Mouse (Mus musculus) megakaryocyte, embryonic 14.5 days (primary cell): Measurements from ENCODE around the gene Timm44. TPM values are rescaled to one million over a fixed set of nuclear protein-coding genes. Genes with fewer than 3 reads are reported as not detected.

Source experiments
- H3K27me3 ChIP-seq: replicated peaks from 2 replicates; pipeline ENCODE3; 2012; ENCODE audit warnings: inconsistent platforms
- H3K36me3 ChIP-seq: replicated peaks from 2 replicates; pipeline ENCODE3; 2012; ENCODE audit warnings: low read length, inconsistent platforms, mixed read lengths
- H3K4me1 ChIP-seq: 2 replicates; pipeline ENCODE4 v1.6.1; 2012; ENCODE audit warnings: inconsistent platforms
- H3K4me3 ChIP-seq: replicated peaks from 2 replicates; pipeline ENCODE3; 2012; ENCODE audit warnings: moderate library complexity, mild to moderate bottlenecking, inconsistent platforms
- H3K9me3 ChIP-seq: 2 replicates; pipeline ENCODE4 v1.6.1; 2012; ENCODE audit warnings: inconsistent platforms
- FLI1 ChIP-seq: IDR thresholded peaks from 2 replicates; pipeline ENCODE4 v1.6.1; 2012; ENCODE audit warnings: low read length, inconsistent platforms, mixed read lengths
- GATA1 ChIP-seq: IDR thresholded peaks from 3 replicates; pipeline ENCODE4 v1.6.1; 2012; ENCODE audit warnings: mixed read lengths, low read length, inconsistent platforms, borderline replicate concordance
- polyA plus RNA-seq: library from polyadenylated mRNA; stranded (reverse); fragments of >175 nt; gene quantifications from 2 replicates; pipeline ENCODE4 v1.2.3, GENCODE M21; 2012; ENCODE audit warnings: low replicate concordance; ENCODE audit not compliant: insufficient read depth

The Timm44 gene
- polyA plus RNA-seq, 1 experiment, result 43.5 TPM

DNA sequence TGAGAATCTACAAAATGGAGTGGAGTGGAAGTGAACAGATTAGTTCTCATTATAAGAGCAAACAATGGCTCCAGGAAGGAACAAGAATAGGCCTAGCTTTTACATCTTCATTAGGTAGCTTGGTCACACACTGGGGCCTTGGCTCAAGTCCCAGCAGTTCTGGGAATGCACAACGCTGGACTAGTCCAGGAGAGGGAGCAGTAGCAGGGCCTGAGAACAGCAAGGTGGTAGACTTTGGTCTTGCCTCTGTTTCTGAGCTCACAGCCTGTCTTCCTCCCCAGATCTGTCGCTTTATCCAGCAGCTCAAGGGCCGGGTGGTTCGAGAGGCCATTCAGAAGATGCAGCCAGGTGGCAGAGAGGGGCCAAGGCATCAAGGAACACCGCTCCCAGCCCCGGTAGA, 21.7 kb downstream of the Timm44 start:
- no peak for TF ChIP-seq FLI1
- no peak for TF ChIP-seq GATA1
- Histone ChIP-seq H3K9me3 (no peaks in the 10 kb centered on the region), H3K27me3 (no peaks in the 10 kb centered on the region), H3K4me3 (peak overlapping the region; percentile 96), H3K36me3 (peaks cover 48% of the 10 kb centered on the region), H3K4me1 (peaks cover 49% of the 10 kb centered on the region)

DNA sequence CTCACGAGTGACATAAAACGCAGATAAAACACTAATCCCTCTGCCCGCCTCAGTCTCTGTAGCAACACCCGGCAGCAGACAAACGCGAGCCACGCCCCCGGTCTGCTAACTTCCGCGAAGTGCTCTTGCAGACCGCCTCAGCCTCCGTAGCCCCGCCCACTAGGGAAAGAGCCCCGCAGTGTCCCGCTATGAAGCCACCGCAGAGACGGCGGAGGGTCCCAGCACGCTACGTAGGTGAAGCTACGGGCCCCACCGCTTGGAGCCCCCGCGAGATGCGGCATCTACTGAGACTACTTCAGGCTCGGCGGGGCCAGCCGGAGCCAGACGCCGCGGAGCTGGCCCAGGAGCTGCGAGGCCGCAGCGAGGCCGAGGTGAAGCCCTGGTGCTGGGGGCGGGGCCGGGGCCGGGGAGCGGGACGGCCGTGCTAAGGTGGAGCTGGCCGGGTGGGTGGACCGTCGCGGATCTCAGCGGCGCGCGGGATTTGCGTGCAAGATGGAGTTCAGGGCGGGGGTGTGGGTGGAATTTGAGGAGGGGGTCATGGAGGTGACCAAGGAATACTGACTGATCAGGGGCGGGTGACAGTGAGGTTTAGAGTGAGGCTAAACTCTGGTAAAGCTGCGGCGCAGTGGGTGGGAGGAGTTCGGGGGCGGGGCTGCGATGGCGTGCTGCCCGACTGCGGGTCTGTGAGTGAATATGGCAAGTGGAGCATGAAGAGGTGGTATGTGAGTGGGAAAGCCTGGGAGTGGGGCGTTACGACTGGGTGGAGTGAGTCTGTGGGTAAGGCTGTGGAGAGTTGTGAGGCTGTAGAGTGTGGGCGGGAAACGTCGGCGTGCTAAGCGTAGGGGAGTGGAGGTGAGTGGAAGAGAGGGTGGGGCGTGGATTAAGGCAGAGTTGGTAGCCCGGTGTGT, 22.5 kb downstream of the Timm44 start, which contains the start of gene Snapc2:
Gene Snapc2, plus strand, starts transcription at position 147 of the 908 bp plus-strand sequence.
- TF ChIP-seq FLI1, result no peak
- TF ChIP-seq GATA1, result no peak
- H3K9me3 ChIP-seq, result no peaks in the 10 kb centered on the region
- H3K27me3 ChIP-seq, result no peaks in the 10 kb centered on the region
- H3K4me1 ChIP-seq, result peaks cover 41% of the 10 kb centered on the region
- peaks cover 56% of the 10 kb centered on the region for H3K36me3 ChIP-seq
- peak within 1 kb of the TSS; percentile 96 for H3K4me3 ChIP-seq

DNA sequence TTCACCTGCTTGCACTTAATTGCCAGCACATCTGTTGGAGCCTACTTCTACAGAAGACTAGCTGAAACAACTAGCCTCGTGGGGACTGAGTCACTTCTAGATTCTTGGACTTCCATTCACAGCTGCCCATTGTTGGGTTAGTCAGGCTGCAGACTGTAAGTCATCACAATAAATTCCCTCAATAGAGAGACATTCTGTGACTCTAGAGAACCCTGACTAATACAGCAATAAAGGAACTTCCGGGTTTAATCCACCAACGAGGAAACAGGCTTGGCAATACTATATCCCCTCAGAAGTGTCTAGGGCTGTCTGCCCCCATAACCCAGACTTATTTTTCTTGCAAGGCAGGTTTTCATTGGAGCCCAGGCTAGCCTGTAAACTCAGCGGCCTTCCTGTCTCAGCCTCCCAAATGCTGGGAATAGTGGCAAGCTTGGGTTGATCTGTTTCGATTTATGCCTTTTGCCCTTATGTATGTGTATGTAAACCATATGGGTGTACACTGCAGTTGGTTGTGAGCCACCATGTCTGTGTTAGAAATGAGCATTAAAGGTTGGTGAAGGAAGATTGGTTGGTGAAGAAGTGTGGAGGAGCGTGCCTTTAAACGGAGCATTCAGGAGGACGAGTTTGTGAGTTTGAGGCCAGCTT, 23.5 kb downstream of the Timm44 start:
- Histone ChIP-seq H3K4me1 (peaks cover 35% of the 10 kb centered on the region), H3K4me3 (peak overlapping the region; percentile 96), H3K27me3 (no peaks in the 10 kb centered on the region), H3K9me3 (no peaks in the 10 kb centered on the region), H3K36me3 (peaks cover 63% of the 10 kb centered on the region)
- no peak for TF ChIP-seq FLI1
- no peak for TF ChIP-seq GATA1

DNA sequence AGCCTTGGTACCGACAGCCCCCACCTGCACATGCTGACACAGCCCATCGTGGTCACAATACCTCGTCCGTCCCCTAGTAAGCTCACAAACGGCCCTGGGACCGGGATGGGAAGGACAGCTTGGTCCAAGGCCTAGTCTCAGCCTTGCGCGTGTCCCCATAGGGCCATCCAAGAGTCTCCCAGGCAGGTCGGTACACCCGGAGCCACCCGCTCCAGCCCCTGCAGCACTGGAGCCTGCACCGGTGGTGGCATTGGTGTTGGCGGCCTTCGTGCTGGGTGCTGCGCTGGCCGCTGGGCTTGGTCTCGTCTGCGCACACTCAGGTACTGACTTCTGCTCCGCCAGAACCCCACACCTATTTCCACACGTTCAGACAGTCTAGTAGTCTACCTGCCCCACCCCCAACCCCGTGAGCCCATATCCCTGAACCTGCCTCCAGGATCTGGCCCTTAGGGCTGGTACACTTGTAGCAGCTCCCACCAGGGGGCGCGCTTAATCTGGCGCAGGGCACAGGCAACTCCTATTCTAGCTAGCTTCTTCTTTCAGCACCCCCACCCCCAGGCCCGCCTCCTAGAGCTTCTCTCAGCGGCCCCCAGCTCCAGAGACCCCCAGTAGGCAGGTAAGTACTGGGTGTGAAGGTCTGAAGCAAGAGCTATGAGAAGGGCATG, 25.3 kb downstream of the Timm44 start:
- Histone ChIP-seq H3K27me3 (no peaks in the 10 kb centered on the region), H3K9me3 (no peaks in the 10 kb centered on the region), H3K4me3 (no peak overlapping the region), H3K36me3 (peaks cover 65% of the 10 kb centered on the region), H3K4me1 (peaks cover 38% of the 10 kb centered on the region)
- no peak for TF ChIP-seq GATA1
- TF ChIP-seq FLI1, result no peak

DNA sequence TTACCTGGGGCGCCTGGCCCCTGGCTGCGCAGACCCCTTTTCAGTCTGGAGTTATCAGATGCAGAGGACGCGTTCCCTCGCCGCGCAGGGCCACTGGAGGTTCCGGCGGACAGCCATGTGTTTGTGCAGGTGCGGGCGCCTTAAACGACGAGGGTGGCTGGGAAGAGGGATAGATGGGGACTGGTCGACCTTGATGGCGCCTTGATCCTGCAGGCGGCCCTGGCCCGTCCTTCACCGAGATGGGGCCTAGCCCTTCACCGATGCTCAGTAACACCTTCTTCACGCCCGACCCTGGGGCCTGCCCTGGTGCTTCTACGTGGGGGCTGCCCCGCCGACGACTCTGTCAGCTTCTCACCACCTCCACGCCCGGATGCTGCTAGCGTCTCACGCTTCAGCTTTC, 26.5 kb downstream of the Timm44 start:
- TF ChIP-seq FLI1 (no peak), GATA1 (no peak)
- H3K27me3 ChIP-seq, result no peaks in the 10 kb centered on the region
- H3K4me1 ChIP-seq, result peaks cover 36% of the 10 kb centered on the region
- no peaks in the 10 kb centered on the region for H3K9me3 ChIP-seq
- no peak overlapping the region for H3K4me3 ChIP-seq
- H3K36me3 ChIP-seq, result peaks cover 65% of the 10 kb centered on the region

DNA sequence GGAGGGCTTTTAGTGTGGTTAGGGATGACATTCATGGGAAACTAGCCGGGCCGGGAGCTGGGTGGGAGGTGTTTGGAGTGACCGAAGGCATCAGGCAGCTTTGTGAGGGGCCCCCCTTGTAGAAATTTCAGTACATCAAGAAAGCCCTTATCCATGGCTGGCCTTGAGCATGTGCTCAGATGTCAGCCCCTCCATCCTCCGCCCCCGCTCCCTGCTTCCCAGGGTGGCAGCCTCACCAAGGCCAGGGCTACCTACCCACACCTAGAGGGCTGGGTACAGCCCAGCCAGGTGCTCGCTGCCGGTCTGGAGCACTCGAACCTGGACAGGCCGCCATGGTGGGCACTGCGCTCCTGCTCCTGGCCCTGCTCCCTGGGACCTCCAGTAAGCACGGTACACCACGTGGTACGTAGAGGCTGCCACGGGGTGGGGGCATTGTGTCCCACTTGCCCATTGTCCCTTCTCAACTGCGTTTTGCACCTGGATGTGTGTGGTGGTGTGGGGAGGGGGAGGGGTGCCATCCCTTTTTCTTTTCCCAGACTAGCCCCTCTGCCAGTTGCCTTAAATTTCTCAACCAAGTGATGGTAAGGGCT, 27.7 kb downstream of the Timm44 start, which contains the start of gene Tgfbr3l:
Gene Tgfbr3l, plus strand, starts transcription at position 264 of the 590 bp plus-strand sequence.
- Histone ChIP-seq H3K27me3 (no peaks in the 10 kb centered on the region), H3K4me1 (peaks cover 27% of the 10 kb centered on the region), H3K9me3 (no peaks in the 10 kb centered on the region), H3K4me3 (no peak within 1 kb of the TSS), H3K36me3 (peaks cover 75% of the 10 kb centered on the region)
- TF ChIP-seq GATA1 (no peak), FLI1 (no peak)

DNA sequence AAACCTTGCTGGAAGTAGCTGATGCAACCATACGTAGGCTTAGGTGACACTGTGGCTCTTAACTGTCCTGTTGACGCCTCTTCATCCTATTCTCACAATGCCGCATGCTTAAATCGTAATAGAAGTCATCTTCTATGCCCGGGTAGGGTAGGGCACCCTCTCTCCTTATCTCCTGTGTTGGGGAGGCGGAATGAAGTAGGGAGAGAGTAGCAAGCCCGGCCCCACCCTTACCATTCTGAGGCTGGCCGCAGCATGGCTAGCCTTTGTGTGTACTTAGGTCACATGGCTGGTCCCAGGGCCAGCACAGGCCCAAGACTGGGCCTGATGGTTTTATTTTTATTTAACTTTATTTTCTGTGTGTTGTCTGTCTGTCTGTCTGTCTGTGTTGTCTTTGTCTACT, 28.5 kb downstream of the Timm44 start:
- Histone ChIP-seq H3K4me3 (no peak overlapping the region), H3K36me3 (peaks cover 83% of the 10 kb centered on the region), H3K4me1 (peaks cover 26% of the 10 kb centered on the region), H3K9me3 (no peaks in the 10 kb centered on the region), H3K27me3 (no peaks in the 10 kb centered on the region)
- TF ChIP-seq GATA1 (no peak), FLI1 (no peak)

DNA sequence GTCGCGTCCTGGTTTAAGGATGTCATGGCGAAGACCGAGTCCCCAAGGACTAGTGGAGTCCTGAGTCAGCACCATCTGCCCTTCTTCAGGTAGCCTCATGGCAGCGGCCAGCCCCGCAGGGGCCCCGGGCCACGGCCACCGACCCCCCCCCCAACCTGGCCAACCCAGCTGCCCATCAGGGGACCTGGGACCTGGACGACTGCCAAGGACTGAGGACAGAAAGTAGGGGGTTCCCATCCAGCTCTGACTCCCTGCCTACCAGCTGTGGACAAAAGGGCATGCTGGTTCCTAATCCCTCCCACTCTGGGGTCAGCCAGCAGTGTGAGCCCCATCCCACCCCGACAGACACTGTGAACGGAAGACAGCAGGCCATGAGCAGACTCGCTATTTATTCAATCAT, 30.0 kb downstream of the Timm44 start:
- H3K4me1 ChIP-seq, result peaks cover 30% of the 10 kb centered on the region
- no peaks in the 10 kb centered on the region for H3K27me3 ChIP-seq
- H3K9me3 ChIP-seq, result no peaks in the 10 kb centered on the region
- H3K4me3 ChIP-seq, result no peak overlapping the region
- no peak for TF ChIP-seq FLI1
- TF ChIP-seq GATA1, result no peak
- peaks cover 98% of the 10 kb centered on the region for H3K36me3 ChIP-seq

DNA sequence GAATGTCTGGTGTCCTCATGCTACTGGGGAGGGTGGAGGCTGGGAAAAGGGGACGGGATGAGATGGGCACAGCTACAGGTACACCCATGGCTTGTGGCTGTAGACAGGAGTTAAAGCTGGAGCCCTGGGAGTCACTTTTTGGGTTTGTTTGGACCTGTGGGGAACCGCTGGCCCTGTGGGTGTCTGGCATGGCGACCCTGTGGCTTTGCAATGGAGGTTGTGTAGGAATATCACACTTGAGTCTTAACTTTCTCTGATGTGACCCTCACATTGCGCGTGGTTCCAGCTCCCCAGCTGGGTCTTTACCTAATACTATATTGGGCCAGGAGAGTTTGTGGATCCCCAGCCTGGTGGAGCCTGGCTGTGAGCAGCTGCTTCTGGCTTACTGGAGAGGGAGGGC, 30.7 kb downstream of the Timm44 start:
- H3K4me3 ChIP-seq, result no peak overlapping the region
- H3K4me1 ChIP-seq, result peaks cover 30% of the 10 kb centered on the region
- H3K27me3 ChIP-seq, result no peaks in the 10 kb centered on the region
- TF ChIP-seq GATA1, result no peak
- peaks cover 100% of the 10 kb centered on the region for H3K36me3 ChIP-seq
- H3K9me3 ChIP-seq, result no peaks in the 10 kb centered on the region
